Mouse (Mus musculus) gastrocnemius, postnatal 14 days (tissue): ENCODE data around the gene Tmem239. TPM values are rescaled to one million over a fixed set of nuclear protein-coding genes. Genes with fewer than 3 reads are reported as not detected.

Experiments used
- DNase-seq: peaks from one replicate; pipeline ENCODE4 v3.0.0; 2021; ENCODE audit warnings: mixed read lengths
- intact Hi-C: fragments of 180-260 bp; cut with DNase I; formaldehyde crosslinking; loops from one replicate; pipeline ENCODE4 v1.15.1; 2025; ENCODE audit warnings: low total_unique reads
- total RNA-seq, 2 experiments: library from RNA; stranded (reverse); gene quantifications; 2 replicates each; pipeline ENCODE4 v1.2.3; 2021

Gene Tmem239
- total RNA-seq, 2 experiments from 2014 or later, result not detected

GRCm38 (mm10) chr2:130408194-130408593 lies 1.9 kb downstream of the Tmem239 start:
- DNase-seq, result no peak
- intact Hi-C loops, result no loop called here

- peak; percentile 89 for DNase-seq
- intact Hi-C loops, result loop anchor here (5.0 kb wide), 1 partner anchor 120 kb away; no protein-coding TSS in a partner anchor
These were observed 5.5 kb downstream of the Tmem239 start for GRCm38 (mm10) chr2:130411558-130412495.

GRCm38 (mm10) chr2:130412775-130413174 lies 6.5 kb downstream of the Tmem239 start:
- intact Hi-C loops, result loop anchor here (5.0 kb wide), 1 partner anchor 120 kb away; no protein-coding TSS in a partner anchor
- no peak for DNase-seq

GRCm38 (mm10) chr2:130414094-130414856 lies 8.0 kb downstream of the Tmem239 start:
- DNase-seq, result no peak
- intact Hi-C loops, result loop anchor here (5.0 kb wide), 1 partner anchor 122 kb away; no protein-coding TSS in a partner anchor

GRCm38 (mm10) chr2:130421781-130422620 lies 15.7 kb downstream of the Tmem239 start:
- no peak for DNase-seq
- intact Hi-C loops, result no loop called here

- intact Hi-C loops, result no loop called here
- DNase-seq, result peak; percentile 78
These were observed 17.3 kb downstream of the Tmem239 start for GRCm38 (mm10) chr2:130423397-130424125.

- intact Hi-C loops, result no loop called here
- peak; percentile 94 for DNase-seq
These were observed 18.0 kb downstream of the Tmem239 start, which contains the start of the genes Vps16 and Pced1a for GRCm38 (mm10) chr2:130424126-130424853. Gene Vps16, plus strand, starts transcription at chr2:130424339. Gene Pced1a, minus strand, starts transcription at chr2:130424701.

GRCm38 (mm10) chr2:130425112-130425511 lies 18.8 kb downstream of the Tmem239 start:
- intact Hi-C loops, result no loop called here
- no peak for DNase-seq

GRCm38 (mm10) chr2:130429851-130430250 lies 23.6 kb downstream of the Tmem239 start:
- intact Hi-C loops, result no loop called here
- DNase-seq, result no peak

- no peak for DNase-seq
- intact Hi-C loops, result no loop called here
These were observed 24.2 kb downstream of the Tmem239 start for GRCm38 (mm10) chr2:130430484-130430883.

- intact Hi-C loops, result no loop called here
- no peak for DNase-seq
These were observed 25.9 kb downstream of the Tmem239 start for GRCm38 (mm10) chr2:130432157-130432556.

GRCm38 (mm10) chr2:130433152-130433551 lies 26.9 kb downstream of the Tmem239 start:
- DNase-seq, result no peak
- intact Hi-C loops, result no loop called here

- intact Hi-C loops, result no loop called here
- DNase-seq, result no peak
These were observed 30.5 kb downstream of the Tmem239 start for GRCm38 (mm10) chr2:130436769-130437168.

GRCm38 (mm10) chr2:130438861-130439260 lies 32.6 kb downstream of the Tmem239 start:
- intact Hi-C loops, result no loop called here
- DNase-seq, result no peak

- DNase-seq, result no peak
- intact Hi-C loops, result no loop called here
These were observed 33.7 kb downstream of the Tmem239 start for GRCm38 (mm10) chr2:130439840-130440480.

- intact Hi-C loops, result no loop called here
- no peak for DNase-seq
These were observed 35.9 kb downstream of the Tmem239 start for GRCm38 (mm10) chr2:130442162-130442561.

GRCm38 (mm10) chr2:130448449-130448848 lies 42.2 kb downstream of the Tmem239 start:
- intact Hi-C loops, result no loop called here
- DNase-seq, result no peak
